Mouse (Mus musculus): Measurements from ENCODE around the gene Trnp1.

Trnp1 gene

GRCm38 (mm10) chr4:133494867-133495266 lies 3.5 kb downstream of the Trnp1 start:
- DNase-seq (ENCODE audit: low spot score in 2 of 2), result no peak

DNA sequence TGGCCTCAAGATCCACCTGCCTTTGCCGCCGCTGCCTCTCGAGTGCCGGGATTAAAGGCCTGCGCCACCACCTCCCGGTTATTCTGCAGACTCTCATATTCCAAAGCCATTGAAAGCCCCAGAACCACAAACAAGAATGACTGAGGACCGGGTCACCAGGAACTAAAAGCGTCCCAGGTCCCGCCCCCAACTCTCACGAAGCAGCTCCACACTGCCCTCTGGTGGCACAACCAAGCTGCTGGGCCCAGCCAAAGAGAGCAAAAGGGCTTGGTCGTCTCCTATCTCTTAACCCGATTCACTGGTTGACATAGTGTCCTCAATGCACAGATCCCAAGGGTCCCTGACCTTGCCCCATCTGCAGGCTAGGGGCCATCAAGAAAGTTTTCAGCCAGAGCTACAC lies 3.9 kb downstream of the Trnp1 start:
- peak; percentile 79 to 84 for DNase-seq (ENCODE audit: low spot score in 2 of 2)

DNA sequence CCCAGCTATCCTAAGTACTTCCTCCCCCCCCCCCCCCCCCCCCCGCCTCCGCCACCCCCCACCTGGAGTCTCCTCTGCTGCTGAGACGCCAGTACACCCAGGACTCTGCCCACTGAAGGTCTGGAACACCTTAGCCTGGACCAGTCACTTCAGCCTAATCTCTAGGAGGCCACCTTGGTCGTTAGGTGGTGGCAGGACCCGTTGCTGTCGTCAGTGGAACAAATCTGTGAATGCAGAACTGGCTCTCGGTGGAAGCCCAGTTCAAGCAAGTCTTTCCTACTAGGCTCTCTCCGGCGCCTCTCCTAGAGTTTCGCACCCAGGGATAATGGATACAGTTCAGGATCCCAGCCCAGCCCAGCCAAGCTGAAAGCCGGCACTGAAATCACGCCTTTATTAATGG lies 4.5 kb downstream of the Trnp1 start:
- DNase-seq (ENCODE audit: low spot score in 2 of 2), result no peak

DNA sequence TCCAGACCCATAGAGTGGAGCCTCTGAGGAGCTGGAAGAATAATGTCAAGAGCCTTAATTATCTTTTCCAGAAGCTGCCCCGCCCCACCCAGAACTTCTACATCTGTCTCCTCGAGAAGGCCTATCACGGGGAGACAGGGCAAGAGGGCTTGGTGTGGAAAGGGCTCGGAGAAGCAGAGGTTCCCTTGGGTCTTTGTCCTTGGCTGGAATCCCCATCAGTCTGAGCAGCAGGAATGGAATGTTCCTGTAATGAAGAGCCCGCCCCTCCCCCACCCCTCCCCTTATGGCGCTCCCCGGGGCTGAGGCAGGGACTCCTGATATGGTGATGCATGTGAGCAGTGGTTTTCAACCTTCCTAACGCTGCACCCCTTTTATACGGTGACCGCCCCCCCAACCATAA lies 6.5 kb downstream of the Trnp1 start:
- no peak for DNase-seq (ENCODE audit: low spot score in 2 of 2)

GRCm38 (mm10) chr4:133489489-133490245 lies 8.7 kb downstream of the Trnp1 start:
- no peak for DNase-seq (ENCODE audit: low spot score in 2 of 2)

DNA sequence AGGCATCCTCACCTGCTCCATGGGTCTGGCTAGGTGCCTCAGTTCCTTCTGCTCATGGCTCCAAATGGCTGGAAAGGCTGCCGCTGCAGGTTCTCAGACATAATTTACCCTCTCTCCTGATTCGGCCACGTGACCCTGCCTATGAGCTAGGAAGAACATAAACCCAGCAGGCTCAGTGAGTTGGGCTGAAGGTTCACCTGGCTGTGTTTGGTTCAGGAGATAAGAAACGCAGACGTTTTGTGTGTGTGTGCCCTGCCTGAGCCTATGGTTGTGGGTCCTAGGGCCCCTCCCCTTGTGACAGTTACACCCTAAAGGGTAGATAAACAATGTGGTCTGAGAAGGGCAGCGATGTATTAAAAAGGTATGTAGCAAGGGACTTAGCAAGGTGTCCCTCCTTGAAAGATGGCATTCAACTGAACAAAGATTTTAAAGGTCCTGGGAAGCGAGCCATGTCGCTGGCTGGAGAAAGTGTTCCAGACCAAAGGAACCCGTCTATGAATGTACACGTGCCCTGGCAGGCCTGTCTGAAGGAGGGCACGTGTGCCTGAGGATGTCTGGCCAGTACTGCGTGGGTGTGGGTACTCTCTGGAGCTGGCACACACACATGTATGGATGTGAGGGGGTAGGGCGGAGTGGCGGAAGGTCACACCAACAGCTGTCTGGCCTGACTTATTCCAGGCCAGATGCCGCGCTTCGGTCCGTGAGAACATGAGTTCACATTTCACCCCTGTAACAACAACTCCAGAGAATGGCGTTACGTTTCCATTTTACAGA lies 9.5 kb downstream of the Trnp1 start:
- DNase-seq (ENCODE audit: low spot score in 2 of 2), result no peak

DNA sequence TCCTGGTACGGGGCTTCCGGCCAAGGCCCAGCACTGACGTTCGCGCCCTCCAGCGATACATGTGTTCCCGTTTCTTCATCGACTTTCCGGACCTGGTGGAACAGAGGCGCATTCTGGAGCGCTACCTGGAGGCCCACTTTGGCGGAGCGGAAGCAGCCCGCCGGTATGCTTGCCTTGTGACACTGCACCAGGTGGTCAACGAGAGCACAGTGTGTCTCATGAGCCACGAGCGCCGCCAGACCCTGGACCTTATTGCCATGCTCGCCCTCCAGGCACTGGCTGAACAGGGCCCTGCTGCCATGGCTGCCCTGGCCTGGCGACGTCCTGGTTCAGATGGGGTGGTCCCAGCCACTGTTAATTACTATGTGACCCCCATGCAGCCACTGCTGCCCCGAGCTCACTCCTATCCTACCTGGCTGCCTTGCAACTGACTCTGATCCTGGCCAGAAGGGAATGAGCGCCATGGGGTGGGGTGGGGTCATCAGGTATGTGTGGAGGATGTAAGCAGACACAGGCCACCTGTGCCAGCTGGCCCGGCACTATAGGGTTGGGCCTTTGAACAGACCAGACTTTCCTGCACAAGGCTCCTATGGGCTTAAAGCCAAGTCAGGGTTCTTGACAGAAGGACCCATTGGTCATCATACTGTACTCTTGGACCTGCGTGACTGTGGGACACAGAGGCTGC lies 11.5 kb downstream of the Trnp1 start:
- no peak for DNase-seq (ENCODE audit: low spot score in 2 of 2)

GRCm38 (mm10) chr4:133485691-133486425 lies 12.5 kb downstream of the Trnp1 start:
- no peak for DNase-seq (ENCODE audit: low spot score in 2 of 2)

GRCm38 (mm10) chr4:133484266-133485025 lies 13.9 kb downstream of the Trnp1 start:
- no peak for DNase-seq (ENCODE audit: low spot score in 2 of 2)

DNA sequence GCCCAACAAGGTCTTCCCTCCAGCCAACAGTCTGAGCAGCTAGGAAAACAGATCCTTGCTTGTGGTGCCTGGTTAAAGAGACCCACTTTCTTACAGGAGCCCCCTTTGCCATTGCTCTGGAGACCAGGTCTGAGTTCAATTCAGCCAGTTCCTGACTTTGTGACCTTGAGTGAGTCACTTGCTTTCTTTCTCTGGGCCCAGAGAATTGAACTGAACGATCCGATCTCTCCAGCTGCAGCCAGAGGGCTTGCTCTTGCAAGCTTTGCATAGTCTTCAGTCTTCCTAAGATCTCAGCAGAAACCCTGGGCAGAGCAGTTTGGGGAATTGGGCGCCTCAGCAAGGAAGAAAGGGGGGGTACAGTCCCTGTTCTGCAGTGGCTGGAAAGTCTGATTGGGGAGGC lies 15.9 kb downstream of the Trnp1 start:
- DNase-seq (ENCODE audit: low spot score in 2 of 2), result no peak

- no peak for DNase-seq (ENCODE audit: low spot score in 2 of 2)
These were observed 16.9 kb downstream of the Trnp1 start for GRCm38 (mm10) chr4:133481488-133481887.

- DNase-seq (ENCODE audit: low spot score in 2 of 2), result no peak
These were observed 17.6 kb downstream of the Trnp1 start for GRCm38 (mm10) chr4:133480754-133481153.

DNA sequence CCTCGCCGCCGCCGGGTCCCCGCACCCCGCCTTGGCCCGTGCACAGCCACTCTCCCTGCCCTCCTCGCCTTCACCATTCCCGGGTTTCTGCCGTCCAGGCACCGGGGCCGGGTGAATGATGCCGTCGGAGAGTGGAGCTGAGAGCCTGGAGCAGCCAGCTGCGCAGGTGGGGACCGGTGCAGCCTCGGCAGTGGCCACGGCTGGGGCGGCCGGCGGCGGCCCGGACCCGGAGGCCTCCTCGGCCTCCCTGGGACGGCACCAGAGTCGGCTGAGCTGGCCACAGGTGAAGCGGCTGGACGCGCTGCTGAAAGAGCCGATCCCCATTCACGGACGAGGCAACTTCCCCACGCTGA lies 18.2 kb downstream of the Trnp1 start:
- DNase-seq (ENCODE audit: low spot score in 2 of 2), result no peak

DNA sequence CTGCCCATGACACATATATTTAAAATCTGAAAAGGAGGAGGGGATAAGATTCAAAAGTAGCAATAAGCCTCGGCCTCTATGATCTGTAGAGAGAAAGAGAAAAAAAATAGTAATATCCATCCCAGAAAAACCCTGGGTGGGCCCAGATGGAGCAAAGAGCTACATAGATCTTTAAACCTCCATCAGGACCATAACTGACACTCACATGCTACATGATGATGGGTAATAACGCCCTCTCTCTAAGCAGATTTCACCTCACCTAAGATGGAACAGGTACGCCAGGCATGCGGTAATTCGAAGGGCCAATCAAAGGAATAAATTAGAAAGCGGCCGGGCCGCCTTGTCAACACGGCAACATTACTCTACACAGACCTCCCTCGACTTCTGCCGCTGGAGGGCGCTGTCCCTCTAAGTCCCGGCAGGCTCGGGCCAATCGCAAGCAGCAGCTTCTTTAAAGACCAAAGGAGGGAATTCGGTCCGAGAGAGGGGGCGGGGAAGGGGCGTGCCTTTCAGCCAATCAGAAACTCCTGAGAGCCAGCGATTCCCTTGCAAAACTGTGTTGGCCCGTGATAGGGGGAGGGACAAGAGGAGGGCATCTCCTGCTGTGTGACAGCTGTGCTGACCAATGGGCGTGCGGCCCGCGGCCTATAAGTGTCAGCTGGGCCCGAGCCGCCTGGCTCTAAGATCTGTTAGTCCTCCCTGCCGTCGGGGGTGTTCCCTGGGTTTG lies 18.7 kb downstream of the Trnp1 start, which contains the start of gene Tent5b:
Gene Tent5b, plus strand, starts transcription at position 675 of the 727 bp plus-strand sequence.
- peak; percentile 89 to 96 for DNase-seq (ENCODE audit: low spot score in 2 of 2)

GRCm38 (mm10) chr4:133473833-133474232 lies 24.5 kb downstream of the Trnp1 start:
- no peak for DNase-seq (ENCODE audit: low spot score in 2 of 2)

- DNase-seq (ENCODE audit: low spot score in 2 of 2), result no peak
These were observed 27.1 kb downstream of the Trnp1 start for GRCm38 (mm10) chr4:133471135-133471821.

- DNase-seq (ENCODE audit: low spot score in 2 of 2), result no peak
These were observed 29.2 kb downstream of the Trnp1 start for GRCm38 (mm10) chr4:133469122-133469521.

- DNase-seq (ENCODE audit: low spot score in 2 of 2), result peak; percentile 67 to 69
These were observed 30.3 kb downstream of the Trnp1 start for GRCm38 (mm10) chr4:133468080-133468479.

- DNase-seq (ENCODE audit: low spot score in 2 of 2), result no peak
These were observed 35.2 kb downstream of the Trnp1 start for GRCm38 (mm10) chr4:133463184-133463583.

DNA sequence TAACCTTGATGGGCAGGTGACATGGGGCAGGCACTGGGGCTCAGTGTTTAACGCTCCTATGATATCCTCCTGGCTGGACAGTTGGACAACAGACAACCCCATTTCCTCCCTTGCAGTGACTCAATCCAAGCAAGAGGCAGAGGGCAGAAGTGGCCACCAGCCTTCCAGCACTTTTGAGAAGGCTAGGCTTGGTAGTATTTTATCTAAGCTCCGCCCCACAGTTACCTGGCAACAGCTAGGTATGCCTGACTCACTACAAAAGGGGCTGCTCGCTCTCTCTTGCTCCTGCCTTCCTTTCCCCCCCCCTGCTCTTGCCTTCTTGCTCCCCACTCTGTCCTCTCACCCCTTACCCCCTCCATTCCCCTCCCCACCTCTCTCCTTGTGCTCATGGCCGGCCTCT lies 37.0 kb downstream of the Trnp1 start:
- no peak for DNase-seq (ENCODE audit: low spot score in 2 of 2)
